Mouse (Mus musculus) ES-Bruce4 (cell line): ENCODE measurements around the gene Deaf1. TPM values are rescaled to one million over a fixed set of nuclear protein-coding genes. Genes with fewer than 3 reads are reported as not detected.

Source experiments
- H3K27ac ChIP-seq: 2 replicates; pipeline ENCODE4 v1.5.1; 2012; ENCODE audit warnings: low read length, inconsistent platforms; ENCODE audit not compliant: insufficient read depth
- H3K27me3 ChIP-seq: 2 replicates; pipeline ENCODE4 v1.6.1; 2012; ENCODE audit warnings: mild to moderate bottlenecking, low read length, inconsistent platforms; ENCODE audit not compliant: control insufficient read depth, poor library complexity, insufficient read depth, severe bottlenecking
- H3K36me3 ChIP-seq: 2 replicates; pipeline ENCODE4 v1.6.1; 2012; ENCODE audit warnings: inconsistent platforms, mild to moderate bottlenecking, low read length, moderate library complexity; ENCODE audit not compliant: control insufficient read depth, poor library complexity, insufficient read depth, severe bottlenecking
- H3K4me1 ChIP-seq: one replicate; pipeline ENCODE4 v1.8.1; 2011; ENCODE audit warnings: low read length; ENCODE audit not compliant: control insufficient read depth, insufficient read depth
- H3K4me3 ChIP-seq: 2 replicates; pipeline ENCODE4 v1.5.1; 2011; ENCODE audit warnings: low read depth, mild to moderate bottlenecking, low read length
- H3K9ac ChIP-seq: 2 replicates; pipeline ENCODE4 v1.6.1; 2012; ENCODE audit warnings: low read depth, mild to moderate bottlenecking, inconsistent platforms; ENCODE audit not compliant: poor library complexity, severe bottlenecking
- H3K9me3 ChIP-seq: replicated peaks from 2 replicates; pipeline ENCODE4 v1.6.1; 2012; ENCODE audit warnings: mild to moderate bottlenecking, low read length, inconsistent platforms; ENCODE audit not compliant: control insufficient read depth, poor library complexity, insufficient read depth, severe bottlenecking
- CTCF ChIP-seq: IDR thresholded peaks from one replicate; pipeline ENCODE4 v1.8.1; 2011; ENCODE audit warnings: low read depth, low read length
- EP300 ChIP-seq: IDR thresholded peaks from 2 replicates; pipeline ENCODE4 v1.6.1; 2011; ENCODE audit warnings: low read depth, low read length; ENCODE audit not compliant: insufficient read depth
- POLR2A ChIP-seq: IDR thresholded peaks from one replicate; pipeline ENCODE4 v1.8.1; 2011; ENCODE audit warnings: low read length; ENCODE audit not compliant: insufficient read depth
- polyA plus RNA-seq: library from polyadenylated mRNA; stranded (reverse); fragments of >200 nt; gene quantifications from 2 replicates; pipeline ENCODE4 v1.2.4, GENCODE M21; 2011; ENCODE audit warnings: low read depth; ENCODE audit not compliant: missing spikeins, insufficient read depth, insufficient read length

Deaf1 gene
- polyA plus RNA-seq, 1 experiment, result 79.4 TPM

GRCm38 (mm10) chr7:141294479-141294878, 33.0 kb downstream of the Deaf1 start:
- Histone ChIP-seq H3K4me3 (peak overlapping the region; percentile 39), H3K9ac (peak overlapping the region; percentile 34; the same call in 1 of the 2 replicates), H3K4me1 (peaks cover 2% of the 10 kb centered on the region), H3K9me3 (no peaks in the 10 kb centered on the region), H3K27me3 (peaks cover 15% of the 10 kb centered on the region), H3K27ac (no peak overlapping the region), H3K36me3 (no peaks in the 10 kb centered on the region)
- TF ChIP-seq CTCF, result no peak

- Histone ChIP-seq H3K4me3 (peak overlapping the region; percentile 39), H3K27ac (no peak overlapping the region), H3K27me3 (peaks cover 15% of the 10 kb centered on the region), H3K4me1 (peaks cover 2% of the 10 kb centered on the region), H3K36me3 (no peaks in the 10 kb centered on the region), H3K9ac (peak overlapping the region; percentile 34; the same call in 1 of the 2 replicates), H3K9me3 (no peaks in the 10 kb centered on the region)
- TF ChIP-seq CTCF (no peak), POLR2A (no peak), EP300 (no peak)
Observed at GRCm38 (mm10) chr7:141293852-141294471, 33.5 kb downstream of the Deaf1 start.

GRCm38 (mm10) chr7:141292583-141293388, 34.7 kb downstream of the Deaf1 start:
- H3K4me3 ChIP-seq, result peak overlapping the region; percentile 68; the same call in 1 of the 2 replicates
- H3K27ac ChIP-seq, result no peak overlapping the region
- no peaks in the 10 kb centered on the region for H3K9me3 ChIP-seq
- TF ChIP-seq POLR2A (no peak), EP300 (no peak), CTCF (no peak)
- H3K36me3 ChIP-seq, result no peaks in the 10 kb centered on the region
- H3K4me1 ChIP-seq, result peaks cover 3% of the 10 kb centered on the region
- H3K27me3 ChIP-seq, result peaks cover 15% of the 10 kb centered on the region
- peak overlapping the region; percentile 46; the same call in 1 of the 2 replicates for H3K9ac ChIP-seq

- H3K27me3 ChIP-seq, result peaks cover 15% of the 10 kb centered on the region
- H3K4me1 ChIP-seq, result peaks cover 3% of the 10 kb centered on the region
- H3K4me3 ChIP-seq, result peak within 1 kb of the TSS; percentile 68
- H3K36me3 ChIP-seq, result no peaks in the 10 kb centered on the region
- TF ChIP-seq POLR2A, result no peak
- TF ChIP-seq CTCF, result no peak
- no peak for TF ChIP-seq EP300
- peak within 1 kb of the TSS; percentile 46 for H3K9ac ChIP-seq
- H3K27ac ChIP-seq, result no peak within 1 kb of the TSS
- H3K9me3 ChIP-seq, result no peaks in the 10 kb centered on the region
Observed at GRCm38 (mm10) chr7:141291921-141292582, 35.4 kb downstream of the Deaf1 start, which contains the start of gene Drd4. Drd4 (plus strand) TSS chr7:141292006.

GRCm38 (mm10) chr7:141288042-141288441, 39.4 kb downstream of the Deaf1 start:
- TF ChIP-seq POLR2A, result no peak
- 0 out of 2 replicates have a peak, but pooled peaks have one; percentile 20 for TF ChIP-seq EP300
- Histone ChIP-seq H3K4me3 (no peak overlapping the region), H3K4me1 (peaks cover 1% of the 10 kb centered on the region)

More at GRCm38 (mm10) chr7:141288042-141288441, 39.4 kb downstream of the Deaf1 start:
- Histone ChIP-seq H3K27me3 (peaks cover 8% of the 10 kb centered on the region), H3K36me3 (no peaks in the 10 kb centered on the region), H3K27ac (no peak overlapping the region), H3K9ac (no peak overlapping the region), H3K9me3 (no peaks in the 10 kb centered on the region)
